Mouse (Mus musculus): ENCODE data around the gene Atxn2. TPM values are rescaled to one million over a fixed set of nuclear protein-coding genes. Genes with fewer than 3 reads are reported as not detected.

Gene Atxn2
- total RNA-seq, 1 experiment = 58.0 TPM

- Histone ChIP-seq H3K27ac (ENCODE audit: insufficient read depth, low read depth, low read length, poor library complexity, severe bottlenecking) (no peak overlapping the region), H3K36me3 (ENCODE audit: control insufficient read depth, insufficient read depth, low read length, poor library complexity, severe bottlenecking) (peaks cover 10% of the 10 kb centered on the region), H3K4me3 (ENCODE audit: insufficient read depth in 1 of 2, low read depth in 1 of 2, low read length in 2 of 2, poor library complexity in 1 of 2, severe bottlenecking in 1 of 2) (no peak overlapping the region), H3K9ac (ENCODE audit: insufficient read depth, low read depth, low read length, poor library complexity, severe bottlenecking) (no peak overlapping the region), H3K4me1 (ENCODE audit: control insufficient read depth in 2 of 2, insufficient read depth in 2 of 2, low read length in 2 of 2, poor library complexity in 1 of 2) (no peaks in the 10 kb centered on the region), H3K9me3 (ENCODE audit: control insufficient read depth, insufficient read depth, low read depth, low read length) (no peaks in the 10 kb centered on the region)
- DNase-seq (ENCODE audit: low read depth, low spot score) = no peak
- in situ Hi-C loops (cut with MboI; ENCODE audit: low sequenced_read_pairs in 2 of 2, unreplicated experiment in 2 of 2) = no loop called here
- TF ChIP-seq ZNF384 (IDR thresholded peaks at IDR 0.05; ENCODE audit: low read depth, low read length) (no peak), ZC3H11A (IDR thresholded peaks at IDR 0.05; ENCODE audit: borderline replicate concordance, low read depth, low read length) (no peak), CHD2 (IDR thresholded peaks at IDR 0.05; ENCODE audit: low read depth, low read length) (no peak), HCFC1 (IDR thresholded peaks at IDR 0.05; ENCODE audit: borderline replicate concordance, insufficient read depth, low read length) (no peak), MAFK (IDR thresholded peaks at IDR 0.05; ENCODE audit: insufficient read depth, low read depth, low read length) (no peak)
These were observed 46.2 kb upstream of the Atxn2 start for GRCm38 (mm10) chr5:121664971-121665370.

GRCm38 (mm10) chr5:121667067-121667466, 44.1 kb upstream of the Atxn2 start:
- no peaks in the 10 kb centered on the region for H3K9me3 ChIP-seq (ENCODE audit: control insufficient read depth, insufficient read depth, low read depth, low read length)
- no peak overlapping the region for H3K27ac ChIP-seq (ENCODE audit: insufficient read depth, low read depth, low read length, poor library complexity, severe bottlenecking)
- no peak for TF ChIP-seq HCFC1 (IDR thresholded peaks at IDR 0.05; ENCODE audit: borderline replicate concordance, insufficient read depth, low read length)
- TF ChIP-seq ZC3H11A (IDR thresholded peaks at IDR 0.05; ENCODE audit: borderline replicate concordance, low read depth, low read length) = no peak
- H3K36me3 ChIP-seq (ENCODE audit: control insufficient read depth, insufficient read depth, low read length, poor library complexity, severe bottlenecking) = peaks cover 10% of the 10 kb centered on the region
- in situ Hi-C loops (cut with MboI; ENCODE audit: low sequenced_read_pairs in 2 of 2, unreplicated experiment in 2 of 2) = no loop called here
- H3K4me3 ChIP-seq (ENCODE audit: insufficient read depth in 1 of 2, low read depth in 1 of 2, low read length in 2 of 2, poor library complexity in 1 of 2, severe bottlenecking in 1 of 2) = no peak overlapping the region
- DNase-seq (ENCODE audit: low read depth, low spot score) = no peak
- H3K4me1 ChIP-seq (ENCODE audit: control insufficient read depth in 2 of 2, insufficient read depth in 2 of 2, low read length in 2 of 2, poor library complexity in 1 of 2) = peaks cover 0 to 3% of the 10 kb centered on the region in 2 experiments; a peak in 1 of 4 replicates
- no peak overlapping the region for H3K9ac ChIP-seq (ENCODE audit: insufficient read depth, low read depth, low read length, poor library complexity, severe bottlenecking)

GRCm38 (mm10) chr5:121668411-121668810, 42.7 kb upstream of the Atxn2 start:
- H3K4me3 ChIP-seq (ENCODE audit: insufficient read depth in 1 of 2, low read depth in 1 of 2, low read length in 2 of 2, poor library complexity in 1 of 2, severe bottlenecking in 1 of 2) = no peak overlapping the region
- H3K9me3 ChIP-seq (ENCODE audit: control insufficient read depth, insufficient read depth, low read depth, low read length) = no peaks in the 10 kb centered on the region
- H3K27ac ChIP-seq (ENCODE audit: insufficient read depth, low read depth, low read length, poor library complexity, severe bottlenecking) = no peak overlapping the region
- no peak for DNase-seq (ENCODE audit: low read depth, low spot score)
- H3K36me3 ChIP-seq (ENCODE audit: control insufficient read depth, insufficient read depth, low read length, poor library complexity, severe bottlenecking) = peaks cover 10% of the 10 kb centered on the region; the same call in 1 of the 2 replicates
- peaks cover 0 to 3% of the 10 kb centered on the region in 2 experiments; a peak in 1 of 4 replicates for H3K4me1 ChIP-seq (ENCODE audit: control insufficient read depth in 2 of 2, insufficient read depth in 2 of 2, low read length in 2 of 2, poor library complexity in 1 of 2)
- TF ChIP-seq HCFC1 (IDR thresholded peaks at IDR 0.05; ENCODE audit: borderline replicate concordance, insufficient read depth, low read length) (no peak), MAFK (IDR thresholded peaks at IDR 0.05; ENCODE audit: insufficient read depth, low read depth, low read length) (no peak)
- no peak overlapping the region for H3K9ac ChIP-seq (ENCODE audit: insufficient read depth, low read depth, low read length, poor library complexity, severe bottlenecking)
- in situ Hi-C loops (cut with MboI; ENCODE audit: low sequenced_read_pairs in 2 of 2, unreplicated experiment in 2 of 2) = no loop called here

GRCm38 (mm10) chr5:121670412-121670811, 40.7 kb upstream of the Atxn2 start:
- Histone ChIP-seq H3K9ac (ENCODE audit: insufficient read depth, low read depth, low read length, poor library complexity, severe bottlenecking) (peak overlapping the region; percentile 33; the same call in 1 of the 2 replicates), H3K4me3 (ENCODE audit: insufficient read depth in 1 of 2, low read depth in 1 of 2, low read length in 2 of 2, poor library complexity in 1 of 2, severe bottlenecking in 1 of 2) (no peak overlapping the region), H3K36me3 (ENCODE audit: control insufficient read depth, insufficient read depth, low read length, poor library complexity, severe bottlenecking) (peaks cover 4% of the 10 kb centered on the region; the same call in 1 of the 2 replicates), H3K9me3 (ENCODE audit: control insufficient read depth, insufficient read depth, low read depth, low read length) (no peaks in the 10 kb centered on the region), H3K4me1 (ENCODE audit: control insufficient read depth in 2 of 2, insufficient read depth in 2 of 2, low read length in 2 of 2, poor library complexity in 1 of 2) (peaks cover 0 to 3% of the 10 kb centered on the region in 2 experiments; a peak in 1 of 4 replicates), H3K27ac (ENCODE audit: insufficient read depth, low read depth, low read length, poor library complexity, severe bottlenecking) (no peak overlapping the region)
- in situ Hi-C loops (cut with MboI; ENCODE audit: low sequenced_read_pairs in 2 of 2, unreplicated experiment in 2 of 2) = no loop called here
- TF ChIP-seq ZNF384 (IDR thresholded peaks at IDR 0.05; ENCODE audit: low read depth, low read length) (no peak), ZC3H11A (IDR thresholded peaks at IDR 0.05; ENCODE audit: borderline replicate concordance, low read depth, low read length) (no peak), HCFC1 (IDR thresholded peaks at IDR 0.05; ENCODE audit: borderline replicate concordance, insufficient read depth, low read length) (no peak), MAFK (IDR thresholded peaks at IDR 0.05; ENCODE audit: insufficient read depth, low read depth, low read length) (no peak)
- DNase-seq (ENCODE audit: low read depth, low spot score) = peak; percentile 51

- in situ Hi-C loops (cut with MboI; ENCODE audit: low sequenced_read_pairs in 2 of 2, unreplicated experiment in 2 of 2) = no loop called here
- H3K4me3 ChIP-seq (ENCODE audit: insufficient read depth in 1 of 2, low read depth in 1 of 2, low read length in 2 of 2, poor library complexity in 1 of 2, severe bottlenecking in 1 of 2) = no peak overlapping the region
- H3K9me3 ChIP-seq (ENCODE audit: control insufficient read depth, insufficient read depth, low read depth, low read length) = no peaks in the 10 kb centered on the region
- H3K27ac ChIP-seq (ENCODE audit: insufficient read depth, low read depth, low read length, poor library complexity, severe bottlenecking) = no peak overlapping the region
- peaks cover 38% of the 10 kb centered on the region for H3K36me3 ChIP-seq (ENCODE audit: control insufficient read depth, insufficient read depth, low read length, poor library complexity, severe bottlenecking)
- H3K4me1 ChIP-seq (ENCODE audit: control insufficient read depth in 2 of 2, insufficient read depth in 2 of 2, low read length in 2 of 2, poor library complexity in 1 of 2) = peaks cover 0 to 2% of the 10 kb centered on the region in 2 experiments; a peak in 1 of 4 replicates
- DNase-seq (ENCODE audit: low read depth, low spot score) = no peak
- TF ChIP-seq CHD2 (IDR thresholded peaks at IDR 0.05; ENCODE audit: low read depth, low read length) = no peak
- TF ChIP-seq ZC3H11A (IDR thresholded peaks at IDR 0.05; ENCODE audit: borderline replicate concordance, low read depth, low read length) = no peak
- TF ChIP-seq ZNF384 (IDR thresholded peaks at IDR 0.05; ENCODE audit: low read depth, low read length) = no peak
- TF ChIP-seq HCFC1 (IDR thresholded peaks at IDR 0.05; ENCODE audit: borderline replicate concordance, insufficient read depth, low read length) = no peak
- no peak for TF ChIP-seq MAFK (IDR thresholded peaks at IDR 0.05; ENCODE audit: insufficient read depth, low read depth, low read length)
- no peak overlapping the region for H3K9ac ChIP-seq (ENCODE audit: insufficient read depth, low read depth, low read length, poor library complexity, severe bottlenecking)
These were observed 28.9 kb upstream of the Atxn2 start for GRCm38 (mm10) chr5:121682250-121682649.
